Mouse (Mus musculus): ENCODE data around the gene Nt5dc2. TPM values are rescaled to one million over a fixed set of nuclear protein-coding genes. Genes with fewer than 3 reads are reported as not detected.

The Nt5dc2 gene
- polyA plus RNA-seq (2014; fragmentation: Nextera tagmentation; extraction: Ambion mirVana), result 324 and 357 TPM in 2 replicates

GRCm38 (mm10) chr14:31130236-31131220 lies at the start of gene Nt5dc2:
Gene Nt5dc2, plus strand, starts transcription at chr14:31131053.
- Histone ChIP-seq H3K4me3 (ENCODE audit: low read depth, low read length) (peak within 1 kb of the TSS; percentile 94), H3K9me3 (ENCODE audit: control insufficient read depth, low read depth, low read length) (no peaks in the 10 kb centered on the region), H3K27ac (ENCODE audit: low read length) (peak within 1 kb of the TSS; percentile 87), H3K27me3 (ENCODE audit: control insufficient read depth, insufficient read depth, low read length) (no peaks in the 10 kb centered on the region), H3K36me3 (ENCODE audit: control insufficient read depth, insufficient read depth, low read length) (peaks cover 9% of the 10 kb centered on the region), H3K4me1 (ENCODE audit: control insufficient read depth, insufficient read depth, low read length) (peaks cover 34% of the 10 kb centered on the region), H3K9ac (replicated peaks; ENCODE audit: low read depth, low read length) (peak within 1 kb of the TSS; percentile 83), H3K4me2 (replicated peaks; ENCODE audit: low read depth, low read length) (peak within 1 kb of the TSS; percentile 87)
- 4% methylated on average over 58 of the region's 63 CpGs for whole genome bisulfite sequencing
- peak; percentile 73 for ATAC-seq (ENCODE audit: insufficient number of reproducible peaks, insufficient read depth, low FRiP score, low read depth)

GRCm38 (mm10) chr14:31081147-31081546 lies 49.7 kb upstream of the Nt5dc2 start:
- Histone ChIP-seq H3K27me3 (ENCODE audit: control insufficient read depth, insufficient read depth, low read length) (no peaks in the 10 kb centered on the region), H3K9ac (replicated peaks; ENCODE audit: low read depth, low read length) (no peak overlapping the region), H3K27ac (ENCODE audit: low read length) (no peak overlapping the region), H3K4me2 (replicated peaks; ENCODE audit: low read depth, low read length) (no peak overlapping the region), H3K4me3 (ENCODE audit: low read depth, low read length) (no peak overlapping the region), H3K36me3 (ENCODE audit: control insufficient read depth, insufficient read depth, low read length) (peaks cover 50% of the 10 kb centered on the region), H3K9me3 (ENCODE audit: control insufficient read depth, low read depth, low read length) (no peaks in the 10 kb centered on the region), H3K4me1 (ENCODE audit: control insufficient read depth, insufficient read depth, low read length) (no peaks in the 10 kb centered on the region)
- ATAC-seq (ENCODE audit: insufficient number of reproducible peaks, insufficient read depth, low FRiP score, low read depth), result no peak

- 83% methylated on average over 6 of the region's 6 CpGs for WGBS
- Histone ChIP-seq H3K27me3 (ENCODE audit: control insufficient read depth, insufficient read depth, low read length) (no peaks in the 10 kb centered on the region), H3K36me3 (ENCODE audit: control insufficient read depth, insufficient read depth, low read length) (peaks cover 67% of the 10 kb centered on the region), H3K4me1 (ENCODE audit: control insufficient read depth, insufficient read depth, low read length) (no peaks in the 10 kb centered on the region), H3K27ac (ENCODE audit: low read length) (no peak overlapping the region), H3K9me3 (ENCODE audit: control insufficient read depth, low read depth, low read length) (no peaks in the 10 kb centered on the region), H3K9ac (replicated peaks; ENCODE audit: low read depth, low read length) (no peak overlapping the region), H3K4me2 (replicated peaks; ENCODE audit: low read depth, low read length) (no peak overlapping the region), H3K4me3 (ENCODE audit: low read depth, low read length) (no peak overlapping the region)
- ATAC-seq (ENCODE audit: insufficient number of reproducible peaks, insufficient read depth, low FRiP score, low read depth), result no peak
Observed at GRCm38 (mm10) chr14:31087433-31087832, 43.4 kb upstream of the Nt5dc2 start.

GRCm38 (mm10) chr14:31088515-31088914 lies 42.3 kb upstream of the Nt5dc2 start:
- no peak overlapping the region for H3K4me3 ChIP-seq (ENCODE audit: low read depth, low read length)
- no peak for ATAC-seq (ENCODE audit: insufficient number of reproducible peaks, insufficient read depth, low FRiP score, low read depth)
- H3K4me1 ChIP-seq (ENCODE audit: control insufficient read depth, insufficient read depth, low read length), result no peaks in the 10 kb centered on the region
- H3K9me3 ChIP-seq (ENCODE audit: control insufficient read depth, low read depth, low read length), result no peaks in the 10 kb centered on the region
- no peaks in the 10 kb centered on the region for H3K27me3 ChIP-seq (ENCODE audit: control insufficient read depth, insufficient read depth, low read length)
- 93% methylated on average over 2 of the region's 2 CpGs for WGBS
- no peak overlapping the region for H3K4me2 ChIP-seq (replicated peaks; ENCODE audit: low read depth, low read length)
- H3K9ac ChIP-seq (replicated peaks; ENCODE audit: low read depth, low read length), result no peak overlapping the region
- no peak overlapping the region for H3K27ac ChIP-seq (ENCODE audit: low read length)
- H3K36me3 ChIP-seq (ENCODE audit: control insufficient read depth, insufficient read depth, low read length), result peaks cover 63% of the 10 kb centered on the region

- Histone ChIP-seq H3K27ac (ENCODE audit: low read length) (no peak overlapping the region), H3K27me3 (ENCODE audit: control insufficient read depth, insufficient read depth, low read length) (no peaks in the 10 kb centered on the region), H3K4me2 (replicated peaks; ENCODE audit: low read depth, low read length) (no peak overlapping the region), H3K4me3 (ENCODE audit: low read depth, low read length) (no peak overlapping the region), H3K36me3 (ENCODE audit: control insufficient read depth, insufficient read depth, low read length) (peaks cover 59% of the 10 kb centered on the region), H3K4me1 (ENCODE audit: control insufficient read depth, insufficient read depth, low read length) (no peaks in the 10 kb centered on the region), H3K9me3 (ENCODE audit: control insufficient read depth, low read depth, low read length) (no peaks in the 10 kb centered on the region), H3K9ac (replicated peaks; ENCODE audit: low read depth, low read length) (no peak overlapping the region)
- ATAC-seq (ENCODE audit: insufficient number of reproducible peaks, insufficient read depth, low FRiP score, low read depth), result no peak
- 85% methylated on average over 1 of the region's 1 CpGs for WGBS
Observed at GRCm38 (mm10) chr14:31089918-31090317, 40.9 kb upstream of the Nt5dc2 start.

- H3K36me3 ChIP-seq (ENCODE audit: control insufficient read depth, insufficient read depth, low read length), result peaks cover 55% of the 10 kb centered on the region
Observed at GRCm38 (mm10) chr14:31105156-31105555, 25.7 kb upstream of the Nt5dc2 start.

GRCm38 (mm10) chr14:31110613-31111012 lies 20.2 kb upstream of the Nt5dc2 start:
- H3K27me3 ChIP-seq (ENCODE audit: control insufficient read depth, insufficient read depth, low read length), result no peaks in the 10 kb centered on the region
- no peaks in the 10 kb centered on the region for H3K4me1 ChIP-seq (ENCODE audit: control insufficient read depth, insufficient read depth, low read length)
- peaks cover 64% of the 10 kb centered on the region for H3K36me3 ChIP-seq (ENCODE audit: control insufficient read depth, insufficient read depth, low read length)
- no peak for ATAC-seq (ENCODE audit: insufficient number of reproducible peaks, insufficient read depth, low FRiP score, low read depth)
- H3K4me3 ChIP-seq (ENCODE audit: low read depth, low read length), result no peak overlapping the region
- no peak overlapping the region for H3K4me2 ChIP-seq (replicated peaks; ENCODE audit: low read depth, low read length)
- no peaks in the 10 kb centered on the region for H3K9me3 ChIP-seq (ENCODE audit: control insufficient read depth, low read depth, low read length)
- no peak overlapping the region for H3K9ac ChIP-seq (replicated peaks; ENCODE audit: low read depth, low read length)
- 74% methylated on average over 3 of the region's 3 CpGs for WGBS
- H3K27ac ChIP-seq (ENCODE audit: low read length), result no peak overlapping the region

More at GRCm38 (mm10) chr14:31105156-31105555, 25.7 kb upstream of the Nt5dc2 start:
- ATAC-seq (ENCODE audit: insufficient number of reproducible peaks, insufficient read depth, low FRiP score, low read depth), result no peak
- Histone ChIP-seq H3K27me3 (ENCODE audit: control insufficient read depth, insufficient read depth, low read length) (no peaks in the 10 kb centered on the region), H3K4me2 (replicated peaks; ENCODE audit: low read depth, low read length) (no peak overlapping the region), H3K9me3 (ENCODE audit: control insufficient read depth, low read depth, low read length) (no peaks in the 10 kb centered on the region), H3K27ac (ENCODE audit: low read length) (no peak overlapping the region), H3K4me3 (ENCODE audit: low read depth, low read length) (no peak overlapping the region), H3K9ac (replicated peaks; ENCODE audit: low read depth, low read length) (no peak overlapping the region), H3K4me1 (ENCODE audit: control insufficient read depth, insufficient read depth, low read length) (no peaks in the 10 kb centered on the region)
- 80% methylated on average over 2 of the region's 2 CpGs for WGBS

- H3K36me3 ChIP-seq (ENCODE audit: control insufficient read depth, insufficient read depth, low read length), result peaks cover 62% of the 10 kb centered on the region
- no peak for ATAC-seq (ENCODE audit: insufficient number of reproducible peaks, insufficient read depth, low FRiP score, low read depth)
- no peak overlapping the region for H3K9ac ChIP-seq (replicated peaks; ENCODE audit: low read depth, low read length)
- no peak overlapping the region; the same call in 1 of the 2 replicates for H3K27ac ChIP-seq (ENCODE audit: low read length)
- H3K9me3 ChIP-seq (ENCODE audit: control insufficient read depth, low read depth, low read length), result no peaks in the 10 kb centered on the region
- H3K27me3 ChIP-seq (ENCODE audit: control insufficient read depth, insufficient read depth, low read length), result no peaks in the 10 kb centered on the region
- no peaks in the 10 kb centered on the region for H3K4me1 ChIP-seq (ENCODE audit: control insufficient read depth, insufficient read depth, low read length)
- H3K4me2 ChIP-seq (replicated peaks; ENCODE audit: low read depth, low read length), result no peak overlapping the region
- no peak overlapping the region for H3K4me3 ChIP-seq (ENCODE audit: low read depth, low read length)
- 73% methylated on average over 5 of the region's 5 CpGs for WGBS
Observed at GRCm38 (mm10) chr14:31112187-31112586, 18.7 kb upstream of the Nt5dc2 start.
